Mouse (Mus musculus) liver, adult 2 months (tissue): ENCODE data around the gene Hspa4.
A peak's percentile ranks its signal among the peaks of the same experiment; 100 is the strongest.

Experiments used
- CTCF ChIP-seq: fragments of 200-500 bp; IDR thresholded peaks from 2 replicates; pipeline ENCODE4 v1.5.1; 2011; ENCODE audit warnings: low read depth, low read length, control low read depth
- POLR2A ChIP-seq: fragments of 200-500 bp; IDR thresholded peaks from 2 replicates; pipeline ENCODE4 v1.6.1; 2011; ENCODE audit warnings: low read length, control low read depth; ENCODE audit not compliant: insufficient read depth; ENCODE audit errors: extremely low read depth

- TF ChIP-seq CTCF: no peak
- TF ChIP-seq POLR2A: peak; percentile 45; the same call in 1 of the 2 replicates
These were observed 24.3 kb upstream of the Hspa4 start, which contains the start of gene Zcchc10 for GRCm38 (mm10) chr11:53324512-53324968.
